Mouse (Mus musculus): Measurements from ENCODE around the gene Sema4g.
A peak's percentile ranks its signal among the peaks of the same experiment; 100 is the strongest.

The Sema4g gene

GRCm38 (mm10) chr19:45047935-45048643, 59.2 kb downstream of the Sema4g start:
- peak; percentile 66 to 88 for DNase-seq (ENCODE audit: inconsistent age in 2 of 2, low spot score in 1 of 2)

DNA sequence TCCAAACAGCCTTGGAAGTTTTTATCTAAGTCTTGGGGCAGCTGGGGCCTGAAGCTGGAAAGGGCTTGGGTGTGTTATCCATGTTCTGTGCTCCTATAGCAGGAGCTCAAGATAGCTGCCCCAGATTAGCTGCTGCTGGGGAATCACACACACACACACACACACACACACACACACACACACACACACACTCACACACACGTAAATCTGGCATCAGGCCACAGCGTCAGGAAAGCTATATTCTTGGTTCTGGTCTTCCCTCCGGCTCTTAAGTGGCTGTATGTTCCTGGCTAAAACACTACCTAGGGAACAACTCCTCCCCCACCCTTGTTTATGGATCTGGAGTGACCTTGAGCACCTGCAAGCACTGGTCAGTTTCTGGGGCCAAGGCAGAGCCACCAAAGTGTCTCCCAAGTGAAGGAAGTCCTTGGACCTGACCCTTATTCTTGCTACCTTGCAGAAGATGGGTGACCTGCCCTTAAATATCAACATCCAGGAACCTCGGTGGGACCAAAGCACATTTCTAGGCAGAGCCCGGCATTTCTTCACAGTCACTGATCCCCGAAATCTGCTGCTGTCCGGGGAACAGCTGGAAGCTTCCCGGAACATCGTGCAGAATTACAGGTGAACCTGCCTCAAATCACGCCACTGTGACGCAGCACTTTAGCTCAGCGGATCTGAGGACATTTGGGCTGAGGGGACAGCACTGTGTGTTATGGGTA, 59.9 kb downstream of the Sema4g start:
- no peak for DNase-seq (ENCODE audit: inconsistent age in 2 of 2, low spot score in 1 of 2)

GRCm38 (mm10) chr19:45049523-45049922, 60.6 kb downstream of the Sema4g start:
- DNase-seq (ENCODE audit: inconsistent age in 2 of 2, low spot score in 1 of 2) = peak in 1 of 2 experiments; percentile 48

Data from adrenal gland, adult (tissue).